Mouse (Mus musculus): ENCODE measurements around the gene Ephb2. TPM values are rescaled to one million over a fixed set of nuclear protein-coding genes. Genes with fewer than 3 reads are reported as not detected.

Gene Ephb2
- polyA plus RNA-seq (2016; fragmentation: Nextera tagmentation; extraction: Ambion mirVana) = 15.6 and 20.9 TPM in 2 replicates

GRCm38 (mm10) chr4:136835621-136836386 lies at the start of gene Ephb2:
Ephb2 (minus strand) TSS chr4:136835988.
- H3K4me3 ChIP-seq = peak within 1 kb of the TSS; percentile 99
- DNase-seq (ENCODE audit: low spot score) = peak; percentile 90
- H3K36me3 ChIP-seq = peaks cover 9% of the 10 kb centered on the region; the same call in 1 of the 2 replicates
- peaks cover 29% of the 10 kb centered on the region for H3K27me3 ChIP-seq (ENCODE audit: low read depth, poor library complexity, severe bottlenecking)
- H3K27ac ChIP-seq (replicated peaks) = peak within 1 kb of the TSS; percentile 100
- no peaks in the 10 kb centered on the region for H3K9me3 ChIP-seq (replicated peaks)
- peaks cover 93% of the 10 kb centered on the region for H3K4me1 ChIP-seq
- under 1% methylated on average over 80 of the region's 88 CpGs for WGBS

DNA sequence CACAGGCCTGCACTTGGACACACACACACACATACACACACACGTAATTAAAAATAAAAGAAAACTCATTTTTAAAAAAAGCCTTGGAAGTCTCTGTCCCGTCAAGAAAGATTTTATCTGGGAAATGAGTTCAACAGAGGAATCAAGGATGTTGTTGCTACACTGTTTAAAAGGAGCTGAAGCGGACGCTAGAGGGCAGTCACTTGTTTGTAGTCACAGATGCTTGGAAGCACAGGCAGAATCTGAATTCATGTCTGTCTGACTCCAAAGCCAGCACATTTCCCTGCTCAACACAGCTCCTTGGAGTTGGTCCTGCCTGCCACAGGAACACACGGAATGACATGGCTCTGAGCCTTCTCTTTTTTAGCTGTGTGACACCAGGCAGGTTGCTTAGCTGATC lies 42.8 kb upstream of the Ephb2 start:
- Histone ChIP-seq H3K27me3 (ENCODE audit: low read depth, poor library complexity, severe bottlenecking) (0 out of 2 replicates have a peak, but pooled peaks cover 1% of the 10 kb centered on the region), H3K27ac (replicated peaks) (no peak overlapping the region), H3K9me3 (replicated peaks) (no peaks in the 10 kb centered on the region), H3K36me3 (no peaks in the 10 kb centered on the region), H3K4me3 (no peak overlapping the region), H3K4me1 (0 out of 2 replicates have a peak, but pooled peaks cover 4% of the 10 kb centered on the region)
- WGBS = 25% methylated on average over 5 of the region's 5 CpGs
- no peak for DNase-seq (ENCODE audit: low spot score)

DNA sequence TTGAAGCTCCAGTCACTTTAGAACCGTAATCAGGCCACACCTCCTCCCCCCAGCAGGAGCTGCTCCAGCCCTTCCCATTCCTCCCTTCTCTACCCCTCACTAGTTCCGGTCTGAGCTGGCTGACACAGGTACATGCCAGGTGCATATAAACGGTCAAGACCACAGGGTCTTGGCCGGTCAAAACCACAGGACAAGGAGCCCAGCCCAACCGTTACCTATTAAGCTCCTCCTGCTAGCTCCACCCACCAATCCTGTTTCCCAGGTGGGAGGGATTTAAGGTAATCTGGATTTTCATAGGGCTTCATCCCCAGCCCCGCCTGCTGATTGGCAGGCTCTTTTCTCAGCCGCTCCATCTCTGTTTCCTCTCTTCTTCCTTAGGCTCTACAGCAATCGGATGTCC lies 42.4 kb upstream of the Ephb2 start:
- Histone ChIP-seq H3K27ac (replicated peaks) (no peak overlapping the region), H3K4me1 (0 out of 2 replicates have a peak, but pooled peaks cover 4% of the 10 kb centered on the region), H3K36me3 (no peaks in the 10 kb centered on the region), H3K27me3 (ENCODE audit: low read depth, poor library complexity, severe bottlenecking) (0 out of 2 replicates have a peak, but pooled peaks cover 5% of the 10 kb centered on the region), H3K9me3 (replicated peaks) (no peaks in the 10 kb centered on the region), H3K4me3 (no peak overlapping the region)
- WGBS = 54% methylated on average over 8 of the region's 8 CpGs
- DNase-seq (ENCODE audit: low spot score) = no peak

DNA sequence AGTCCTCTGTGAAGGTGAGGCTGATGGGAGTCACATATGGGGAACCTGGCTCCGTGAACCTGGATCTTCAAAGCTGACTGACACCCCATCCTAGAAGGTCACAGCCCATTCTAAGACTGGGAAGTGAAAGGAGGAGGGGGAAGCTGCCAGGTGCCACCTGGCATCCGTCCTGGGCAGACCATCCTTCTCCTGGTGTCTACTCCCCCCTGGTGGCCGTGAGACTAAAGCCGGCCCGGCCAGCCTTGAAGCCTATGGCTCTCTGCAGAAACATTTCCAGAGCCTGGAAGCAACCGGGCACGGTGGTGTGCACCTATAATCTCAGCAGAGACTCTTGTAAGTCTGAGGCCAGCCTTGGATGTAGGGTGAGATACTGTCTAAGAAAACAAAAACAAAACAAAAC lies 41.2 kb upstream of the Ephb2 start:
- Histone ChIP-seq H3K9me3 (replicated peaks) (no peaks in the 10 kb centered on the region), H3K4me1 (0 out of 2 replicates have a peak, but pooled peaks cover 4% of the 10 kb centered on the region), H3K36me3 (no peaks in the 10 kb centered on the region), H3K27ac (replicated peaks) (peak overlapping the region; percentile 43; the same call in 1 of the 2 replicates), H3K4me3 (no peak overlapping the region), H3K27me3 (ENCODE audit: low read depth, poor library complexity, severe bottlenecking) (0 out of 2 replicates have a peak, but pooled peaks cover 5% of the 10 kb centered on the region)
- WGBS = 25% methylated on average over 7 of the region's 7 CpGs
- peak; percentile 69 for DNase-seq (ENCODE audit: low spot score)

GRCm38 (mm10) chr4:136875012-136875411 lies 39.2 kb upstream of the Ephb2 start:
- Histone ChIP-seq H3K4me1 (peaks cover 4% of the 10 kb centered on the region; the same call in 1 of the 2 replicates), H3K9me3 (replicated peaks) (no peaks in the 10 kb centered on the region)
- WGBS = 94% methylated on average over 14 of the region's 14 CpGs

DNA sequence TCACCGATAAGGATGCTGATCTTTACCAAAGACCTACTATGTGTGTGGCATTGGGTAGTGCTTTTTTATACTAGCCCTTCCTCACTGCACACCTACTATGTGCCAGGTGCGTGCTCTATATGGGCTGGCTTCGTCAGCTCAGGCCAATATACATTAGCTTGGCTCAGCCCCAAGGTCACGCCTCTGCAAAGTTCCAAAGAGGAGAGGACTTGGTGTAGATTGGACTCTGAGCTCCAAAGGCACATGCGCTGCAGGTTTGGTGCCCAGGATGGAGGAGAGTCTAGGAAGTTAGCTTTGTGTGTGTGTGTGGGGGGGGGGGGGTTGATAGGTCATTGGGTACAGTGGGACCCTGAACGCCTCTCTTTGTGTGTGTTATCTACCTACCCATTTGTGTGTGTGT lies 32.6 kb upstream of the Ephb2 start:
- Histone ChIP-seq H3K27ac (replicated peaks) (peak overlapping the region; percentile 93), H3K9me3 (replicated peaks) (no peaks in the 10 kb centered on the region)
- no peak for DNase-seq (ENCODE audit: low spot score)

More at GRCm38 (mm10) chr4:136875012-136875411, 39.2 kb upstream of the Ephb2 start:
- no peak overlapping the region for H3K4me3 ChIP-seq
- H3K36me3 ChIP-seq = no peaks in the 10 kb centered on the region
- no peak overlapping the region for H3K27ac ChIP-seq (replicated peaks)
- H3K27me3 ChIP-seq (ENCODE audit: low read depth, poor library complexity, severe bottlenecking) = 0 out of 2 replicates have a peak, but pooled peaks cover 5% of the 10 kb centered on the region
- no peak for DNase-seq (ENCODE audit: low spot score)

GRCm38 (mm10) chr4:136867690-136868345 lies 32.0 kb upstream of the Ephb2 start:
- Histone ChIP-seq H3K27me3 (ENCODE audit: low read depth, poor library complexity, severe bottlenecking) (peaks cover 14% of the 10 kb centered on the region; the same call in 1 of the 2 replicates), H3K4me3 (no peak overlapping the region), H3K9me3 (replicated peaks) (no peaks in the 10 kb centered on the region), H3K36me3 (no peaks in the 10 kb centered on the region), H3K4me1 (peaks cover 67% of the 10 kb centered on the region), H3K27ac (replicated peaks) (peak overlapping the region; percentile 93)
- DNase-seq (ENCODE audit: low spot score) = peak; percentile 56
- WGBS = 16% methylated on average over 12 of the region's 12 CpGs

More for the DNA sequence above, 32.6 kb upstream of the Ephb2 start:
- 84% methylated on average over 6 of the region's 6 CpGs for WGBS
- Histone ChIP-seq H3K27me3 (ENCODE audit: low read depth, poor library complexity, severe bottlenecking) (peaks cover 10% of the 10 kb centered on the region; the same call in 1 of the 2 replicates), H3K36me3 (no peaks in the 10 kb centered on the region), H3K4me3 (no peak overlapping the region), H3K4me1 (peaks cover 62% of the 10 kb centered on the region)

DNA sequence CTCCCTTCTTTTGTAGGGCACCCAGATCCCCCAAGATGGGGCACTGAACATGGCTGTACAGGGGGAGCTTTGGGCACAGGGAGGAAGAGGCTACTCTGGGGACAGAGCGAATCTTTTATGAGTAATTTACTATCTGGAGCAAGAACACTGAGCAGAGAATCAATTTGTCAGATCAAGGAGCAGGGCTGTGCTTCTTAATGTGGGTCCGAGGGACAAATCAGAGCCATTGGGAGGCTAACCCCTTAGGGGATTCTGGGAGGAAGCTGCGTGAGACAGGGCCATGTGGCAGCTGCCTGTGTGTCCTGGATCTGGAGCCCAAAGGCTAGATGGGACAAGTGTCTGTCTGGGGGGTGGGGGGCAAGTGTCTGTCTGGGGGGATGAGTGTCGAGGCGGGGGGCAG lies 29.7 kb upstream of the Ephb2 start:
- Histone ChIP-seq H3K4me1 (peaks cover 90% of the 10 kb centered on the region), H3K4me3 (peak overlapping the region; percentile 29), H3K27ac (replicated peaks) (peak overlapping the region; percentile 93), H3K36me3 (no peaks in the 10 kb centered on the region), H3K9me3 (replicated peaks) (no peaks in the 10 kb centered on the region), H3K27me3 (ENCODE audit: low read depth, poor library complexity, severe bottlenecking) (peaks cover 19% of the 10 kb centered on the region; the same call in 1 of the 2 replicates)
- 60% methylated on average over 5 of the region's 5 CpGs for WGBS
- no peak for DNase-seq (ENCODE audit: low spot score)

DNA sequence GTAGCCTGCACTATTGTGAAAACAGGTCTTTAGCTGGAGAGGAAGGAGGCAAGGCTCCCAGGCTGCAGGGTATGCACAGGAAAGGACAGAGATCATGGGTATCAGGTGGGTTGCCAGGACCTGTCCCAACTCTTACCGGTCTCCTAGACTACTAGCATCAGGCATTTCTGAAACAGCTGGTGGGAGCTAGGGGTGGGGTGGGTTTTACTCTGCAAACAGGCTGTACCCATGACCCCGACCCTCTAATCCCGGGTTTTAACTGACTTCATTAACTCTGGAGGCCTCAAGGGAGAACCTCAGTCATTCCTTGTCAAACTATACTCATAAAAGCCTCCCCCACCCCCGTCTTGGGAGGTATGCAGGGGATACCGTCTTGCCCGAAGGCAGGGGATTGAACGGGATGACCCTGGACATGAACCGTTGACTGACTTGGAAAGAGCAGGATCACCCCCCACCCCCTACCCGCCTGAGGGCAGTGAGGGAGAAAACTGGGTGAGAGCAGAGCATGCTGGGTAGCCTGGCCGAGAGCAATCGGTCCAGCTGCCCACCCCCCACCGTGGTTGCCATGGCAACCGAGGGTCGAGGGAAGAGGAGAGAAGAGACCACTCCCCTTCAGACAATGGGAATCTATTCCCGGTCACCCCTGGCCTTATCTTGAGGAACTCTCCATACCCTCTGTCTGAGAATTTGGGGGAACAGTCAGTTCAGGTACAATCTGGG lies 29.1 kb upstream of the Ephb2 start:
- H3K9me3 ChIP-seq (replicated peaks) = no peaks in the 10 kb centered on the region
- peaks cover 19% of the 10 kb centered on the region; the same call in 1 of the 2 replicates for H3K27me3 ChIP-seq (ENCODE audit: low read depth, poor library complexity, severe bottlenecking)
- peak overlapping the region; percentile 93 for H3K27ac ChIP-seq (replicated peaks)
- no peaks in the 10 kb centered on the region for H3K36me3 ChIP-seq
- H3K4me3 ChIP-seq = peak overlapping the region; percentile 29
- H3K4me1 ChIP-seq = peaks cover 93% of the 10 kb centered on the region
- 5% methylated on average over 15 of the region's 15 CpGs for WGBS
- peak; percentile 96 for DNase-seq (ENCODE audit: low spot score)

- H3K27me3 ChIP-seq (ENCODE audit: low read depth, poor library complexity, severe bottlenecking) = peaks cover 19% of the 10 kb centered on the region; the same call in 1 of the 2 replicates
- WGBS = 34% methylated on average over 9 of the region's 9 CpGs
- H3K36me3 ChIP-seq = no peaks in the 10 kb centered on the region
- peak overlapping the region; percentile 93 for H3K27ac ChIP-seq (replicated peaks)
- no peak overlapping the region for H3K4me3 ChIP-seq
- no peaks in the 10 kb centered on the region for H3K9me3 ChIP-seq (replicated peaks)
- DNase-seq (ENCODE audit: low spot score) = peak; percentile 47
- H3K4me1 ChIP-seq = peaks cover 95% of the 10 kb centered on the region
These were observed 27.7 kb upstream of the Ephb2 start for GRCm38 (mm10) chr4:136863517-136863916.

DNA sequence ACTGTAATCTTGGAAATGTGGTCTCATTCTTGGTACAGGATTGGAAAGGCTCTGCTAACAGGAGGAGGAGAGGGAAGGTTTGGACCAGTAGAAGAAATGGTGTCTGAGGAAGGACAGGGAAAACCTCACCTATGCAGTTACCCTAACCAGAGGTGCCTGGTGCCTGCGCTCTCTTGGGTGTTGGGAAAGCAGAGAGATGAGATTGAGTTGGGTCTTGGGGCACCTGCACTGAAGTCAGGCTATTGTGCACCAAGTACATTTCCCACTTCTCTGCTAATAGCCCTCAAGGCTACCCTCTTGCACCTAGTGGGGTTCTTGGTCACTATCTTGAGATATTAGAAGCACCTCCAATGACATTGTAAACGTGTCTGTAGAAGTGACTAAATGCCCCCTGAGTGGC lies 26.6 kb upstream of the Ephb2 start:
- H3K27ac ChIP-seq (replicated peaks) = peak overlapping the region; percentile 93
- no peaks in the 10 kb centered on the region for H3K36me3 ChIP-seq
- peaks cover 91% of the 10 kb centered on the region for H3K4me1 ChIP-seq
- H3K9me3 ChIP-seq (replicated peaks) = no peaks in the 10 kb centered on the region
- no peak for DNase-seq (ENCODE audit: low spot score)
- peaks cover 19% of the 10 kb centered on the region; the same call in 1 of the 2 replicates for H3K27me3 ChIP-seq (ENCODE audit: low read depth, poor library complexity, severe bottlenecking)
- WGBS = 54% methylated on average over 2 of the region's 2 CpGs
- peak overlapping the region; percentile 31; the same call in 1 of the 2 replicates for H3K4me3 ChIP-seq

- Histone ChIP-seq H3K27ac (replicated peaks) (peak overlapping the region; percentile 93), H3K4me1 (peaks cover 91% of the 10 kb centered on the region), H3K27me3 (ENCODE audit: low read depth, poor library complexity, severe bottlenecking) (peaks cover 19% of the 10 kb centered on the region; the same call in 1 of the 2 replicates), H3K36me3 (no peaks in the 10 kb centered on the region), H3K9me3 (replicated peaks) (no peaks in the 10 kb centered on the region), H3K4me3 (peak overlapping the region; percentile 31)
- 3% methylated on average over 17 of the region's 17 CpGs for WGBS
- peak; percentile 86 for DNase-seq (ENCODE audit: low spot score)
These were observed 26.0 kb upstream of the Ephb2 start for GRCm38 (mm10) chr4:136861806-136862205.
